Mouse (Mus musculus) liver, adult 2 months (tissue): ENCODE measurements at regions not wholly inside any gene's neighbourhood (a gene's known extent, or its start where the extent isn't known, plus 50 kb on each side); places are given as distances from the start of the nearest gene placed in this dataset.

Experiments used
- CTCF ChIP-seq: fragments of 200-500 bp; IDR thresholded peaks from 2 replicates; pipeline ENCODE4 v1.5.1; 2011; ENCODE audit warnings: low read depth, low read length, control low read depth
- POLR2A ChIP-seq: fragments of 200-500 bp; IDR thresholded peaks from 2 replicates; pipeline ENCODE4 v1.6.1; 2011; ENCODE audit warnings: low read length, control low read depth; ENCODE audit not compliant: insufficient read depth; ENCODE audit errors: extremely low read depth

DNA sequence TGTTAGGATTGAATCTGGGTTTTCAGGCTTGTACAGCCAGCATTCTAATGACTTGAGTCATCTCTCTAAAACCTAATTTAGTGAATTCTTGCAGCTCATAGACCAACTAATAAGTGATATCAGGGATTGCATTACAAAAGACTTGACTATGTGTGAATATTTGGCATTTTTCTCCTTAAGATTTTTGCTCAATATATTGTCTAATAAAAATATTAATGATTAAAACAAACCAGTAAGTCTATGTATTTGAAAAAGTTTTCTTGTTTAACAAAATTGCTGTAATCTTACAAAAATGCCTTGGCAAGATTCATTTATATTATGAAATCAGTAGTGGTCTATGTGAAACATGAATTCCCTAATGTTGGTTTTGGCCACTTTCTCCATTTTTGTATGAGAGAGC, 183.7 kb upstream of the Tcf21 start:
- TF ChIP-seq CTCF (no peak), POLR2A (no peak)
